Mouse (Mus musculus) hindbrain, embryonic 16.5 days (tissue): ENCODE measurements at regions not wholly inside any gene's neighbourhood (a gene's known extent, or its start where the extent isn't known, plus 50 kb on each side); places are given as distances from the start of the nearest gene placed in this dataset.

ENCODE experiments used
- ATAC-seq: fragments of 200-750 bp; cut with Nextera tagmentation; 2 replicates; pipeline ENCODE4 v1.8.0; 2017; ENCODE audit warnings: moderate TSS enrichment, moderate library complexity
- H3K27ac ChIP-seq: fragments of 300-500 bp; sonication (generic); 2 replicates; pipeline ENCODE4 v1.5.1; 2014; ENCODE audit warnings: low read depth, mild to moderate bottlenecking, control low read depth, low read length, moderate library complexity
- H3K27me3 ChIP-seq: fragments of 300-500 bp; sonication (generic); replicated peaks from 2 replicates; pipeline ENCODE4 v1.6.1; 2014; ENCODE audit warnings: low read length; ENCODE audit not compliant: control insufficient read depth, insufficient read depth
- H3K36me3 ChIP-seq: fragments of 300-500 bp; sonication (generic); 2 replicates; pipeline ENCODE4 v1.6.1; 2014; ENCODE audit warnings: mild to moderate bottlenecking, low read length, moderate library complexity, mixed read lengths; ENCODE audit not compliant: control insufficient read depth, insufficient read depth
- H3K4me1 ChIP-seq: fragments of 300-500 bp; sonication (generic); 2 replicates; pipeline ENCODE4 v1.6.1; 2014; ENCODE audit warnings: low read depth, low read length; ENCODE audit not compliant: control insufficient read depth, insufficient read depth
- H3K4me2 ChIP-seq: fragments of 300-500 bp; sonication (generic); 2 replicates; pipeline ENCODE4 v1.6.1; 2014; ENCODE audit warnings: mild to moderate bottlenecking, low read length, control low read depth, moderate library complexity
- H3K4me3 ChIP-seq: fragments of 300-500 bp; sonication (generic); 2 replicates; pipeline ENCODE4 v1.5.1; 2014; ENCODE audit warnings: mild to moderate bottlenecking, low read length, control low read depth, moderate library complexity
- H3K9ac ChIP-seq: fragments of 300-500 bp; sonication (generic); 2 replicates; pipeline ENCODE4 v1.6.1; 2014; ENCODE audit warnings: low read depth, mild to moderate bottlenecking, control low read depth, low read length, moderate library complexity
- H3K9me3 ChIP-seq: fragments of 300-500 bp; sonication (generic); 2 replicates; pipeline ENCODE4 v1.6.1; 2014; ENCODE audit warnings: mild to moderate bottlenecking, low read length, moderate library complexity; ENCODE audit not compliant: control insufficient read depth
- WGBS: fragments of 180-500 bp; shearing (Covaris S2); extraction: QIAGEN DNeasy Blood & Tissue Kit; methylation state at CpG from one replicate; pipeline ENCODE4 v1.1.7; 2014; 5-methylcytosine and 5-hydroxymethylcytosine counted together

- Histone ChIP-seq H3K9me3 (no peaks in the 10 kb centered on the region), H3K4me2 (no peak overlapping the region), H3K27me3 (no peaks in the 10 kb centered on the region), H3K27ac (no peak overlapping the region), H3K4me3 (no peak overlapping the region), H3K9ac (no peak overlapping the region), H3K4me1 (no peaks in the 10 kb centered on the region), H3K36me3 (no peaks in the 10 kb centered on the region)
- no peak for ATAC-seq
- 56% methylated on average over 4 of the region's 4 CpGs for WGBS
Measured at GRCm38 (mm10) chr6:75805223-75805622, 692.4 kb downstream of the Gm9008 start.

GRCm38 (mm10) chr6:75799993-75800392 is 697.6 kb downstream of the Gm9008 start:
- Histone ChIP-seq H3K4me3 (no peak overlapping the region), H3K4me1 (no peaks in the 10 kb centered on the region), H3K27ac (no peak overlapping the region), H3K4me2 (no peak overlapping the region), H3K36me3 (no peaks in the 10 kb centered on the region), H3K9me3 (no peaks in the 10 kb centered on the region), H3K9ac (no peak overlapping the region), H3K27me3 (no peaks in the 10 kb centered on the region)
- WGBS, result 60% methylated on average over 3 of the region's 3 CpGs
- ATAC-seq, result no peak; the same call in 1 of the 2 replicates

- WGBS, result 37% methylated on average over 2 of the region's 2 CpGs
- Histone ChIP-seq H3K9me3 (no peaks in the 10 kb centered on the region), H3K27ac (no peak overlapping the region), H3K4me3 (no peak overlapping the region), H3K36me3 (no peaks in the 10 kb centered on the region), H3K27me3 (no peaks in the 10 kb centered on the region), H3K4me2 (no peak overlapping the region), H3K4me1 (no peaks in the 10 kb centered on the region), H3K9ac (no peak overlapping the region)
- ATAC-seq, result peak; percentile 58; the same call in 1 of the 2 replicates
Measured at GRCm38 (mm10) chr6:75799546-75799945, 698.0 kb downstream of the Gm9008 start.

GRCm38 (mm10) chr6:75782680-75783079 is 714.9 kb downstream of the Gm9008 start:
- Histone ChIP-seq H3K9me3 (no peaks in the 10 kb centered on the region), H3K4me2 (no peak overlapping the region), H3K9ac (no peak overlapping the region), H3K4me1 (no peaks in the 10 kb centered on the region), H3K27me3 (no peaks in the 10 kb centered on the region), H3K4me3 (no peak overlapping the region), H3K36me3 (no peaks in the 10 kb centered on the region), H3K27ac (no peak overlapping the region)
- 61% methylated on average over 20 of the region's 20 CpGs for WGBS
- no peak for ATAC-seq

- no peaks in the 10 kb centered on the region for H3K9me3 ChIP-seq
- H3K36me3 ChIP-seq, result no peaks in the 10 kb centered on the region
- H3K4me3 ChIP-seq, result no peak overlapping the region
- H3K4me1 ChIP-seq, result no peaks in the 10 kb centered on the region
- WGBS, result 88% methylated on average over 4 of the region's 4 CpGs
- H3K27me3 ChIP-seq, result no peaks in the 10 kb centered on the region
- no peak overlapping the region for H3K4me2 ChIP-seq
- no peak overlapping the region for H3K9ac ChIP-seq
- no peak for ATAC-seq
- H3K27ac ChIP-seq, result no peak overlapping the region
Measured at GRCm38 (mm10) chr6:75763041-75763440, 734.5 kb downstream of the Gm9008 start.

- Histone ChIP-seq H3K9me3 (no peaks in the 10 kb centered on the region), H3K36me3 (no peaks in the 10 kb centered on the region), H3K27ac (no peak overlapping the region), H3K4me2 (no peak overlapping the region), H3K9ac (no peak overlapping the region), H3K27me3 (no peaks in the 10 kb centered on the region), H3K4me3 (no peak overlapping the region), H3K4me1 (no peaks in the 10 kb centered on the region)
- ATAC-seq, result no peak
- WGBS, result 74% methylated on average over 2 of the region's 2 CpGs
Measured at GRCm38 (mm10) chr6:75756184-75756583, 741.4 kb downstream of the Gm9008 start.
